Mouse (Mus musculus) intestine, embryonic 16.5 days (tissue): ENCODE results near the gene Rbm6. TPM values are rescaled to one million over a fixed set of nuclear protein-coding genes. Genes with fewer than 3 reads are reported as not detected.

ENCODE experiments used
- ATAC-seq: fragments of 200-750 bp; cut with Nextera tagmentation; 2 replicates; pipeline ENCODE4 v1.8.0; 2017; ENCODE audit warnings: moderate TSS enrichment, moderate library complexity
- H3K27ac ChIP-seq: fragments of 300-500 bp; sonication (generic); 2 replicates; pipeline ENCODE4 v1.5.1; 2014; ENCODE audit warnings: mild to moderate bottlenecking, low read length
- H3K27me3 ChIP-seq: fragments of 300-500 bp; sonication (generic); replicated peaks from 2 replicates; pipeline ENCODE4 v1.6.1; 2014; ENCODE audit warnings: low read length, control low read depth, mixed read lengths; ENCODE audit not compliant: control insufficient read depth, insufficient read depth
- H3K36me3 ChIP-seq: fragments of 300-500 bp; sonication (generic); 2 replicates; pipeline ENCODE4 v1.6.1; 2014; ENCODE audit warnings: low read length, control low read depth; ENCODE audit not compliant: control insufficient read depth, insufficient read depth
- H3K4me1 ChIP-seq: fragments of 300-500 bp; sonication (generic); 2 replicates; pipeline ENCODE4 v1.6.1; 2014; ENCODE audit warnings: low read length, control low read depth, mixed read lengths; ENCODE audit not compliant: control insufficient read depth, insufficient read depth
- H3K4me2 ChIP-seq: fragments of 300-500 bp; sonication (generic); 2 replicates; pipeline ENCODE4 v1.6.1; 2014; ENCODE audit warnings: low read depth, low read length, control low read depth
- H3K4me3 ChIP-seq: fragments of 300-500 bp; sonication (generic); 2 replicates; pipeline ENCODE4 v1.5.1; 2014; ENCODE audit warnings: mild to moderate bottlenecking, low read length
- H3K9ac ChIP-seq: fragments of 300-500 bp; sonication (generic); 2 replicates; pipeline ENCODE4 v1.6.1; 2014; ENCODE audit warnings: low read depth, low read length
- H3K9me3 ChIP-seq: fragments of 300-500 bp; sonication (generic); 2 replicates; pipeline ENCODE4 v1.6.1; 2016; ENCODE audit warnings: low read length, control low read depth; ENCODE audit not compliant: control insufficient read depth
- WGBS: fragments of 180-500 bp; shearing (Covaris S2); extraction: QIAGEN DNeasy Blood & Tissue Kit; methylation state at CpG from one replicate; pipeline ENCODE4 v1.1.7; 2014; 5-methylcytosine and 5-hydroxymethylcytosine counted together
- polyA plus RNA-seq: library from polyadenylated mRNA; unstranded; fragments of >200 nt; fragmentation: Nextera tagmentation; extraction: Ambion mirVana; gene quantifications from 2 replicates; pipeline ENCODE4 v1.2.1, GENCODE M21; 2015

Gene Rbm6
- polyA plus RNA-seq, 1 experiment from 2014 or later, result 55.4 TPM

- Histone ChIP-seq H3K27ac (no peak overlapping the region), H3K4me1 (peaks cover 12% of the 10 kb centered on the region), H3K9ac (no peak overlapping the region), H3K9me3 (no peaks in the 10 kb centered on the region), H3K27me3 (no peaks in the 10 kb centered on the region), H3K4me3 (no peak overlapping the region), H3K36me3 (peaks cover 16% of the 10 kb centered on the region), H3K4me2 (no peak overlapping the region)
- WGBS, result 65% methylated on average over 2 of the region's 2 CpGs
- ATAC-seq, result no peak
These were observed 101.3 kb downstream of the Rbm6 start for GRCm38 (mm10) chr9:107771782-107772181.

- H3K4me1 ChIP-seq, result peaks cover 12% of the 10 kb centered on the region
- H3K27ac ChIP-seq, result peak within 1 kb of the TSS; percentile 91
- no peaks in the 10 kb centered on the region for H3K9me3 ChIP-seq
- H3K36me3 ChIP-seq, result peaks cover 17% of the 10 kb centered on the region
- H3K27me3 ChIP-seq, result no peaks in the 10 kb centered on the region
- H3K4me3 ChIP-seq, result peak within 1 kb of the TSS; percentile 99
- peak within 1 kb of the TSS; percentile 97 for H3K9ac ChIP-seq
- H3K4me2 ChIP-seq, result peak within 1 kb of the TSS; percentile 55
- ATAC-seq, result peak; percentile 100
- WGBS, result under 1% methylated on average over 60 of the region's 60 CpGs
These were observed 102.4 kb downstream of the Rbm6 start, which contains the start of gene Rbm5 for GRCm38 (mm10) chr9:107770374-107771290. Rbm5 (minus strand) TSS chr9:107770996.

- H3K36me3 ChIP-seq, result peaks cover 17% of the 10 kb centered on the region
- H3K4me2 ChIP-seq, result peak overlapping the region; percentile 50
- peak overlapping the region; percentile 91 for H3K27ac ChIP-seq
- H3K27me3 ChIP-seq, result no peaks in the 10 kb centered on the region
- H3K4me1 ChIP-seq, result peaks cover 12% of the 10 kb centered on the region
- WGBS, result 1% methylated on average over 9 of the region's 9 CpGs
- ATAC-seq, result no peak
- H3K9ac ChIP-seq, result peak overlapping the region; percentile 97
- H3K4me3 ChIP-seq, result peak overlapping the region; percentile 99
- no peaks in the 10 kb centered on the region for H3K9me3 ChIP-seq
These were observed 103.0 kb downstream of the Rbm6 start for GRCm38 (mm10) chr9:107770037-107770373.

GRCm38 (mm10) chr9:107769445-107770000, 103.5 kb downstream of the Rbm6 start:
- ATAC-seq, result no peak
- Histone ChIP-seq H3K27me3 (no peaks in the 10 kb centered on the region), H3K36me3 (peaks cover 18% of the 10 kb centered on the region), H3K4me3 (peak overlapping the region; percentile 99), H3K4me1 (peaks cover 12% of the 10 kb centered on the region), H3K4me2 (peak overlapping the region; percentile 50), H3K27ac (no peak overlapping the region), H3K9me3 (no peaks in the 10 kb centered on the region), H3K9ac (peak overlapping the region; percentile 3; the same call in 1 of the 2 replicates)
- WGBS, result 13% methylated on average over 4 of the region's 4 CpGs

GRCm38 (mm10) chr9:107768851-107769250, 104.2 kb downstream of the Rbm6 start:
- peak overlapping the region; percentile 99; the same call in 1 of the 2 replicates for H3K4me3 ChIP-seq
- H3K9me3 ChIP-seq, result no peaks in the 10 kb centered on the region
- H3K4me1 ChIP-seq, result peaks cover 12% of the 10 kb centered on the region
- peak overlapping the region; percentile 50 for H3K4me2 ChIP-seq
- 74% methylated on average over 5 of the region's 5 CpGs for WGBS
- no peak overlapping the region for H3K27ac ChIP-seq
- H3K27me3 ChIP-seq, result no peaks in the 10 kb centered on the region
- no peak for ATAC-seq
- no peak overlapping the region for H3K9ac ChIP-seq
- peaks cover 19% of the 10 kb centered on the region for H3K36me3 ChIP-seq

GRCm38 (mm10) chr9:107759593-107759992, 113.4 kb downstream of the Rbm6 start:
- Histone ChIP-seq H3K4me2 (no peak overlapping the region), H3K4me1 (no peaks in the 10 kb centered on the region), H3K9me3 (no peaks in the 10 kb centered on the region), H3K36me3 (peaks cover 8% of the 10 kb centered on the region), H3K4me3 (no peak overlapping the region), H3K27ac (no peak overlapping the region), H3K27me3 (no peaks in the 10 kb centered on the region), H3K9ac (no peak overlapping the region)
- WGBS, result 93% methylated on average over 6 of the region's 6 CpGs
- no peak for ATAC-seq

GRCm38 (mm10) chr9:107750378-107750777, 122.7 kb downstream of the Rbm6 start:
- H3K27ac ChIP-seq, result no peak overlapping the region
- no peak for ATAC-seq
- peaks cover 55% of the 10 kb centered on the region for H3K36me3 ChIP-seq
- no peaks in the 10 kb centered on the region for H3K27me3 ChIP-seq
- H3K9me3 ChIP-seq, result no peaks in the 10 kb centered on the region
- no peak overlapping the region for H3K9ac ChIP-seq
- 87% methylated on average over 5 of the region's 5 CpGs for WGBS
- no peaks in the 10 kb centered on the region for H3K4me1 ChIP-seq
- H3K4me3 ChIP-seq, result no peak overlapping the region
- no peak overlapping the region for H3K4me2 ChIP-seq

DNA sequence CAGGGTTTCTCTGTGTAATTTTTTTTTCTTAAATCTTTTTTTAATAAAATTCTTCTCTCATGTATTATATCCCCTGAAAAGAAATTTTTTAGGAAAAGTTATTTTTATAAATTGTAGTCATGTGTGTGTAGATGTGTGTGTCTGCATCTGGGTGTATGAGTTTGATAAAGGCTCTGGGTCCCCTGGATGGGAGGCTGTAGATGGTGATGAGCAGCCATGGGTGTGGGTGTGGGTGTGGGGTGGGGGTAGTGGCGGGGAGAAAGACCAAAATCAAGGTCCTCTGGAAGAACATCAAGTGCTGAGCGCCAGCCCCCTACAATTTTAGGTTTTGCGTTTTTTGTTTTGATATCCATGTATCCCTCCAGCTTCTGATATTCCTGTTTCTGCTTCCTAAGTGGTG, 125.0 kb downstream of the Rbm6 start:
- H3K4me2 ChIP-seq, result no peak overlapping the region
- 96% methylated on average over 3 of the region's 3 CpGs for WGBS
- no peak for ATAC-seq

GRCm38 (mm10) chr9:107747310-107747709, 125.7 kb downstream of the Rbm6 start:
- no peaks in the 10 kb centered on the region for H3K9me3 ChIP-seq
- no peaks in the 10 kb centered on the region for H3K4me1 ChIP-seq
- 80% methylated on average over 1 of the region's 1 CpGs for WGBS
- no peak overlapping the region for H3K4me2 ChIP-seq
- ATAC-seq, result no peak
- no peak overlapping the region for H3K9ac ChIP-seq
- H3K27me3 ChIP-seq, result no peaks in the 10 kb centered on the region
- peaks cover 71% of the 10 kb centered on the region for H3K36me3 ChIP-seq
- no peak overlapping the region for H3K27ac ChIP-seq
- H3K4me3 ChIP-seq, result no peak overlapping the region

More for the DNA sequence above, 125.0 kb downstream of the Rbm6 start:
- H3K36me3 ChIP-seq, result peaks cover 70% of the 10 kb centered on the region
- H3K4me3 ChIP-seq, result no peak overlapping the region
- no peaks in the 10 kb centered on the region for H3K4me1 ChIP-seq
- no peaks in the 10 kb centered on the region for H3K9me3 ChIP-seq
- no peaks in the 10 kb centered on the region for H3K27me3 ChIP-seq
- no peak overlapping the region for H3K9ac ChIP-seq
- no peak overlapping the region for H3K27ac ChIP-seq
